Mouse (Mus musculus) heart, postnatal 36 days (tissue): ENCODE results near the gene Casp7. TPM values are rescaled to one million over a fixed set of nuclear protein-coding genes. Genes with fewer than 3 reads are reported as not detected.

Experiments used
- DNase-seq, 2 experiments: peaks; one replicate each; pipeline ENCODE4 v3.0.0; 2021 to 2022
- intact Hi-C: fragments of 180-260 bp; cut with DNase I; formaldehyde crosslinking; loops from one replicate; pipeline ENCODE4 v1.15.1; 2025
- total RNA-seq, 2 experiments: library from RNA; stranded (reverse); gene quantifications; 2 replicates each; pipeline ENCODE4 v1.2.3; 2021

Casp7 gene
- total RNA-seq, 2 experiments from 2014 or later, result 9.9 to 12.9 TPM

- intact Hi-C loops, result no loop called here
Measured at GRCm38 (mm10) chr19:56459154-56460050, 62.5 kb downstream of the Casp7 start.

DNA sequence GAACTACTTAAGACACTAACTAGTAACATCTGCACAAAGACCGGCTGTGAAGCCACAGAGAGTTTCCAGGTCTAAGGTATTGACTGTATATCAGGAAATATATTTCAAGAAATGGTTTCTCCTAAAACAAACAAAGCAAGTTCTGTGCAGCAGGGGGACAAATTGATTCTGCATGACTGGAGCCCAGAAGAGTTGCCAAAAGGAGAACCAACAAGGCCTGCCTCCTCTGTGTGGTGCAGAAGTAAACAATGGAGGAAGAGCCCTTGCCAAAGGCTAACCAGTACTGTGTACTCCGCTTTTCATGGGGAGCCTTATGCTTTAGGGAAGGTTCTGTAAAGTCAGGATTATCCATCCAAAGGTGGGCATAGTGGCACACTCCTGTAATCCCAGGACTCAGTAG is 63.3 kb downstream of the Casp7 start:
- DNase-seq, result no peak
- intact Hi-C loops, result no loop called here

More at GRCm38 (mm10) chr19:56459154-56460050, 62.5 kb downstream of the Casp7 start:
- DNase-seq, result no peak

GRCm38 (mm10) chr19:56461522-56462101 is 64.7 kb downstream of the Casp7 start, which contains the start of gene Plekhs1:
TSS of gene Plekhs1 (plus strand) at chr19:56461640.
- intact Hi-C loops, result no loop called here
- DNase-seq, result no peak

GRCm38 (mm10) chr19:56462786-56463185 is 65.9 kb downstream of the Casp7 start:
- intact Hi-C loops, result no loop called here
- DNase-seq, result no peak

GRCm38 (mm10) chr19:56466486-56466885 is 69.6 kb downstream of the Casp7 start:
- intact Hi-C loops, result no loop called here
- no peak for DNase-seq

GRCm38 (mm10) chr19:56470286-56471020 is 73.5 kb downstream of the Casp7 start:
- DNase-seq, result no peak
- intact Hi-C loops, result no loop called here

- no peak for DNase-seq
- intact Hi-C loops, result no loop called here
Measured at GRCm38 (mm10) chr19:56471934-56472333, 75.0 kb downstream of the Casp7 start.

DNA sequence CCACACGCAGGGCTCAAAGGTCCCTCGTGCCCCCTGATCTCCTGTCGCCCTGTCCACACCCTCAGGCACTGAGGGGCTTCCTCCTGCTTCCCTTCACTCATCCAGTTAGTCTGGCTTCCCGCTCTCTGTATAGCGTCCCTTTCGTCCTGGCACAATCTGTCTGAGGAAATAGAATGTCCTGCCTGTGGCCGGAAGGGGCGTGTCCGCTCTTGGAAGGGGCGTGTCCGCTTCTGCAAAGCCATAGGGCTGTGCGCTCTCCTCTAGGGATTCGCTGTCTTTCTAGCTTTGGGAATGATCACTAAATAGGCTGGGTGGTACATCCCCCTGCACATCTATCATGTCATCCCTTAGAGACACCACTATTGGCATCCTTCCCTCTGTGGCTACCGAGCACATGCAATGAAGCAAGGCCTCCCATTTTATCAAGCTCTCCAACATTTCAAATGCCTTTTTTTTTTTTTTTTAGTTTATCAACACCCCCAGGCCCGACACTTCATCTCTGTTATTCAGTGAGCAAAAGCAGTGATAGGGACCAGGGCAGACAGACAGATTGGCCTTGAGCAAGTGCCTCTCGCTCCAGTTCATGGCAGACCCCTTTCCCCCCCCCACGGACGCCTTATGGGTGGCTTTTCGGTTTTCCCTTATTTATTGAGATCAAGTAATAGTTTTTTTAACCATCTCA is 78.1 kb downstream of the Casp7 start:
- peak in 1 of 2 experiments; percentile 15 for DNase-seq
- intact Hi-C loops, result no loop called here

- no peak for DNase-seq
- intact Hi-C loops, result no loop called here
Measured at GRCm38 (mm10) chr19:56476546-56476945, 79.6 kb downstream of the Casp7 start.

GRCm38 (mm10) chr19:56477253-56477652 is 80.3 kb downstream of the Casp7 start:
- DNase-seq, result no peak
- intact Hi-C loops, result no loop called here

GRCm38 (mm10) chr19:56477832-56478231 is 80.9 kb downstream of the Casp7 start:
- intact Hi-C loops, result no loop called here
- DNase-seq, result no peak

- intact Hi-C loops, result no loop called here
- no peak for DNase-seq
Measured at GRCm38 (mm10) chr19:56484630-56485375, 87.9 kb downstream of the Casp7 start.

DNA sequence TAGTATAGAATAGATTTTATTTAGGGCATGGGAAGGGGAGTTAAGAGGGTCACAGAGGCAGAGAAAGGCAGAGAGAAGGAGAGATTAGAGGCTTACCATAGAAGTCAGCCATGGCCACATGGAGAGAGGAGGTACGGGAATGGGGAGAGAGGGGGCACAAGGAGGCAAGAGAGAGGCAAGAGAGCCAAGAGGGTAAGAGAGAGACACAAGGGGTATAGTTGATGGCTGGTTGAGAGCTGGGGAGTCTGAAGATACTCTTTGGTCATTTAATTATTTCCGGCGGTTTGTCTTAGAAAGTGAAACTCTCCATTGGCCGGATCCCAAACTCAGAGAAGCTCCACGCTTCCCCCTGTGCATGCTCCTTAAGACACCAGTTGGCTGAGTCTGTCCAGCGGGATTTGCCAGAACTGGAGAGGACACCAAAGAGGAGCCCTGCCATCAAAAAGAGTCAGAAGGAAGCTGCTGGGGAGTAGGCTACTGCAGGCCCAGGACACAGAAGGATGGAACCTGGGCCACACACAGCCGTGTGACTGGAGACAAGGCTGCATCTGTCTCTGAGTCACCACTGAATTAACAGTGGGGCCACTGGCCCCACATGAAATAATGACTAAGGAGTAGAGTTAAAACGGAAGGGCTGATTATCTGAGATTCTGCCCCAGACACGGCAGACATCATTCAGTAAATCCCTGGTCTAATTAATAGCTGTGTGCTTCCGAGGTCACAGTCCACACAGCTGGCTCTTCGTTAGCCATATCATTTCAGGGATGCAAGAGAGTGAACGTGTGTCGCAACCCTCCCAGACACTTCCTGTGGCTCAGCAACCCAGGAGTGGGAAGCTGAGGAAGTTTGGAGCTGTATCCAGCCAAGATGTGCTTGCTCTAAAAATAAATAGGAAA is 88.7 kb downstream of the Casp7 start:
- intact Hi-C loops, result no loop called here
- DNase-seq, result peak; percentile 18 to 44

- intact Hi-C loops, result no loop called here
- no peak for DNase-seq
Measured at GRCm38 (mm10) chr19:56486926-56487325, 90.0 kb downstream of the Casp7 start.

DNA sequence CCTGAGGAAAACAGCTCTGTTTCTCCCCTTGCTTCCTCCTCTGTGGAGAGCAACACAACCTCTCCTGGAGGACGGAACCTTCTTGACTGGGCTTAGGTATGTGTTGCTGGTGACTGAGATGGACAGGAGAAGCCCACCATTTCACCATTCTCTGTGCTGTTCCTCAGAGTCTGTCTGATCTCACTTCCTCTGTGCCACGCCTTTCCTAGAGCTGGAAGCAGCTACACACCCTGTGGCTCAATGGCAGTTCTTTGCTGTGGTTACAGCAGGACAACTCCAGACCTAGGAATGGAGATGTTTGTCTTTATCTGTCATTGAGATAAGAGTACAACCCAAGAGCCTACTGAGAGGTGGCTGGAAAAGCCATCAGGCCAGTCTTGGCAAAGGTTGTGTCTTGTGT is 90.4 kb downstream of the Casp7 start:
- intact Hi-C loops, result no loop called here
- no peak for DNase-seq

- DNase-seq, result no peak
- intact Hi-C loops, result no loop called here
Measured at GRCm38 (mm10) chr19:56489601-56490000, 92.7 kb downstream of the Casp7 start.
